Mouse (Mus musculus) hematopoietic multipotent progenitor cell, adult 10-12 weeks (in vitro differentiated cells): Measurements from ENCODE around the gene Wdr5b. TPM values are rescaled to one million over a fixed set of nuclear protein-coding genes. Genes with fewer than 3 reads are reported as not detected.

Experiments used
- polyA plus RNA-seq: library from polyadenylated mRNA; stranded (reverse); fragments of >175 nt; gene quantifications from 2 replicates; pipeline ENCODE4 v1.2.3, GENCODE M21; 2012; ENCODE audit warnings: low replicate concordance

The Wdr5b gene
- 0.56 and 1.7 TPM in 2 replicates for polyA plus RNA-seq

GRCm38 (mm10) chr16:36040640-36041624, at the start of gene Wdr5b:
Gene Wdr5b (plus strand): TSS chr16:36041190.

DNA sequence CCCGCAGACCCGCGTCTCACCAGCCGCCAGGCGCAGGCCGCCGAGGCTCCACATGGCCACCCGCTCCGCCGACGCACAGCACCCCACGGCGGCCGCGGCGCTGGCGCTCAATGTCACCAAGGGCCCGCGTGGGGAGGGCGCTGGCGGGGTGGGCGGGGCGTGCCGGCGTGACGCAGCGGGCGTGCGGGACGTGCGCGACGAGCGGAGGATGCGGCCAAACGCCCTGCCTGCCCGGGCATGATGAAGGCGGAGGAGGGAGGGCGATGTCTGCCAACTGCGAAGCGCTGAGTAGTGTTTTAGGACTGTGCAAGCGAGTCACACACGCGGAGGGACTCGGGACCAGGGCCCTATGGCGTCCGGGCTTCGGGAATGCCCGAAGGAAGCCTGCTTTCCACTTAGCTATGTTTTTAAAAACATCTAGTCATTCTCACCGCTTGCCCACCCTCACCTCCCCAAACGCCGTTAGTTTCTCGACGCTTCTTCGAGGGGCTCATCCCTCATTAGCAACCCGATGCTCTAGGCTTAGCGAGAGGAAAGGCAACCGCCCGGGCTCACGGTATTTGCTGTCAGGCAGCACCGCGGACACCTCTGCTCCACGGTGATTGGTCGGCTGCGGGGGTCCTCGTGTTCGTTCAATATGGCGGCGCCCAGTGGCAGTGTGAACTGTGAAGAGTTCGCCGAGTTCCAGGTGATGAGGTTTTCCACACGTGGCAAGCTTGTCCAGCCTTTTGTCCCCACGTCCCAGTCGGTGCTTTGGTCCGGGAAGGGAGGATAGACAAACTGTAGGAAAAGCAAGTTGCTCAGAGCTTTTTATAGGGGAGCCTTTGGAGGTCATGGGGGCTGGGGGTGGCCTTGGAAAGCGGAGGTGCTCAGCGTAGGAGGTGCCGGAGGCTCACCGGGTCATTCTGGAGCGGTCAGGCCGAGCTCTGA, 30.7 kb downstream of the Wdr5b start, which contains the start of the genes Fam162a and Ccdc58:
TSS of gene Fam162a (minus strand) at position 145 of the 930 bp plus-strand sequence.
TSS of gene Ccdc58 (plus strand) at position 236 of the 930 bp plus-strand sequence.

Other genes starting within 250 kb of the Wdr5b start
- gene Parp14, start 169.6 kb upstream of the Wdr5b start, polyA plus RNA-seq: 25.3 and 31.5 TPM in 2 replicates
- 2.1 and 8.3 TPM in 2 replicates for gene Parp9, start 102.7 kb upstream of the Wdr5b start, polyA plus RNA-seq
- 8.2 and 12.8 TPM in 2 replicates for gene Dtx3l, start 102.0 kb upstream of the Wdr5b start, polyA plus RNA-seq
- 31.5 and 52.0 TPM in 2 replicates for gene Kpna1, start 62.4 kb upstream of the Wdr5b start, polyA plus RNA-seq
- 26.2 and 56.6 TPM in 2 replicates for gene Fam162a, start 30.4 kb downstream of the Wdr5b start, polyA plus RNA-seq
- gene Ccdc58, start 30.5 kb downstream of the Wdr5b start, polyA plus RNA-seq: 3.7 and 4.5 TPM in 2 replicates
- gene Csta1, start 90.1 kb downstream of the Wdr5b start, polyA plus RNA-seq: not detected in 2 replicates
- gene Stfa2l1, start 115.6 kb downstream of the Wdr5b start, polyA plus RNA-seq: 0.88 TPM in 2 replicates
- gene Gm5483, start 143.0 kb downstream of the Wdr5b start, polyA plus RNA-seq: 1.3 and 2.2 TPM in 2 replicates
- not detected in 2 replicates for gene Gm5416, start 169.2 kb downstream of the Wdr5b start, polyA plus RNA-seq
- not detected in 2 replicates for gene 2010005H15Rik, start 180.3 kb downstream of the Wdr5b start, polyA plus RNA-seq
- gene Stfa1, start 235.8 kb downstream of the Wdr5b start, polyA plus RNA-seq: not detected in 2 replicates